Mouse (Mus musculus): ENCODE measurements around the gene Tmem33.

Gene Tmem33

DNA sequence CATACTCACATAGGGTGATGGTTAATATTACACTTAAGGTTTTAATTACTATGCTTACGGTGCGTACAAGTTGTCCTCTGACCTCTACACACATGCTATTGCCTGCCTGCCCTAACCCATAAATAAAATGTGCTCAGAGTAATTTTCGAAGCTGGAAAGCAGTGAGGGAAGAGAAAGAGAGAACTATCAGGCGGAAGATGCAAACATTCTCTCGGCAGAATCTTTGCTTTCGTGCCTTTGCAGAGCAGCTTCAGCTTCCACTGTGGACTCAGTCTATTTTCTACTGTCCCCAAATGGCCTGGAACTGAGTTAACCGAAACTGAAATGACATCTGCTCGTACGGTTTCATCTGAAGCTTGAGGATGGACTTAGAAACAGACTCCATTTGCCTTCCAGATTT lies 1.9 kb upstream of the Tmem33 start:
- no peak for DNase-seq (ENCODE audit: low spot score)

DNA sequence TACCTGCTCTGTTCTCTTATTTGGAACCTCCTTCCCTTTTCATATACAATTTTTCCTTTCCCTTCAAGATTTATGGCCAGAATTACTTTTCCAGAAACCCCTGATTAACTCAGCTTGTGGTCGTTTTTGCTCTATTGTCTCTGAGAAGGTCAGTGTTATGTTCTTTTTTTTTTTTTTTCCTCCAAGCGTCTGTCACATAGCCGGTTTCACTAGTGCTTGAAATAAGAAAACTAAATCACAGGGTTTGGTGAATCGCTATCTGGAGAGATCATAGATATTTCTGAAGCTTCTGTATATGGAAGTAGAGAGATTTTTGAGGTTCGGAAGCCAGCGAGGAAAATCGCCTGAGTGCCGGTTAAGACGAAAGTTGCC lies 220 bp upstream of the Tmem33 start:
- DNase-seq (ENCODE audit: low spot score): no peak

- no peak for DNase-seq (ENCODE audit: low spot score)
These were observed 2.6 kb downstream of the Tmem33 start for GRCm38 (mm10) chr5:67262964-67263363.

GRCm38 (mm10) chr5:67266106-67266505 lies 5.7 kb downstream of the Tmem33 start:
- DNase-seq (ENCODE audit: low spot score): no peak

GRCm38 (mm10) chr5:67269309-67269708 lies 8.9 kb downstream of the Tmem33 start:
- DNase-seq (ENCODE audit: low spot score): no peak

- DNase-seq (ENCODE audit: low spot score): peak; percentile 9
These were observed 19.0 kb downstream of the Tmem33 start for GRCm38 (mm10) chr5:67279407-67279806.

GRCm38 (mm10) chr5:67279840-67280239 lies 19.5 kb downstream of the Tmem33 start:
- no peak for DNase-seq (ENCODE audit: low spot score)

- no peak for DNase-seq (ENCODE audit: low spot score)
These were observed 20.0 kb downstream of the Tmem33 start for GRCm38 (mm10) chr5:67280400-67280799.

DNA sequence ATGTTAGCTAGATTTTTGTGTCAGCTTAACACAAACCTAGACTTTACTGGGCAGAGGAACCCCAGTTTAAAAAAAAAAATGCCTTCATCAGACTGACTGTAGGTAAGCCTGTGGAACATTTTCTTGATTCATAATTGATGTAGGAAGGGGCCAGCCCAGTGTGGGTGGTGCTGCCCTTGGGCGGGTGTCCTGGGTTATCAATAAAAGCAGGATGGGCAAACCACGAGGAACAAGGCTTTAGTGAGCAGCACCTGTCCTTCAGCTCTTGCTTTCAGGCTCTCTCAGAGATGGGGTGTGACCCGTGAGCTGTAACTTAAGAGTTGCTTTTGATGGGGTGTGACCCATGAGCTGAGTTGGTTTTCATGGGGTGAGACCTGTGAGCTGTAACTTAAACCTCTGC lies 34.7 kb downstream of the Tmem33 start:
- DNase-seq (ENCODE audit: low spot score): no peak

- DNase-seq (ENCODE audit: low spot score): no peak
These were observed 35.3 kb downstream of the Tmem33 start for GRCm38 (mm10) chr5:67295682-67296081.

DNA sequence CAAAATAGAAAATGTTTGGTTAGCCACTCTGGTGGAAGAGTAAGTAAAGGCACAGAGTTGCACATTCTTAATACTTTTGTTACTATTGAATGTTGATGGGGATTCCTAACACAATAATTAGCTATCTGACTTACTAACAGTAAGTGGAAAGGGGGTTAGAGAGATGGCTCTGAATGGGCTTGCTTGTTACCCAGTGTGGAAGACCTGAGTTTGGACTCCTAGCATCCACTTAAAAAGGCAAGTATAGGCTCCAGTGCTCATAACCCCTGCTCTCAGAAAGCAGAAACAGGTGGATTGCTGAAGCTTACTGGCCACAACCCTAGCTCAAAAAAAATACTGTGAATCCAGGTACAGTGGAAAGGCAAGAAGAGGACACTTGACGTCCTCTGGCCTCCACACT lies 35.8 kb downstream of the Tmem33 start:
- no peak for DNase-seq (ENCODE audit: low spot score)

GRCm38 (mm10) chr5:67297026-67297813 lies 36.9 kb downstream of the Tmem33 start:
- no peak for DNase-seq (ENCODE audit: low spot score)

DNA sequence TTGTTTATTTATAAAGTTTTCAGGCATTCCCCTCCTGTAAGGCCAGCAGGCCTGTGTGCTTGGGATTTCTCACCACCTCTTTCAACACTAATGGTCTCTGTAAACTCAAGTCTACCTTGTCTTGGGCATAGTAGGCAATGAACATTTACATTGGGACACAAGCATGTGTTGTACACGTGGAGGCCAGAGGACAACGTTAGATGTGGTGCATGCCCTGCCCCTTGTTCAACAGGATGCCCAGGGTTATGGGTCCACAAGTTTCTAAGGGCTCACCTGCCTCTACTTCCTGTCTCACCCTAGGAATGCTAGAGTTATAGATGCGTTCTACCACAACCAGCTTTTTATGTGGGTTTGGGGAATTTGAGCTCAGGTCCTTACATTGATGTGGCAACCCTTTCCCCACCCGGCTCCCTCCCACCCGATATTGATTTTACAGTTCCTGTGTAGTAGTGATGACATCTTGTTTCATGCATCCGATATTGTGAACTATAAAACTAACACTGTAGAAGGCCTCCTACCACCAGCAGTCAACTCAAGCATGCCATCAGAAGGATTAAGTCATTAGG lies 39.6 kb downstream of the Tmem33 start:
- DNase-seq (ENCODE audit: low spot score): no peak

DNA sequence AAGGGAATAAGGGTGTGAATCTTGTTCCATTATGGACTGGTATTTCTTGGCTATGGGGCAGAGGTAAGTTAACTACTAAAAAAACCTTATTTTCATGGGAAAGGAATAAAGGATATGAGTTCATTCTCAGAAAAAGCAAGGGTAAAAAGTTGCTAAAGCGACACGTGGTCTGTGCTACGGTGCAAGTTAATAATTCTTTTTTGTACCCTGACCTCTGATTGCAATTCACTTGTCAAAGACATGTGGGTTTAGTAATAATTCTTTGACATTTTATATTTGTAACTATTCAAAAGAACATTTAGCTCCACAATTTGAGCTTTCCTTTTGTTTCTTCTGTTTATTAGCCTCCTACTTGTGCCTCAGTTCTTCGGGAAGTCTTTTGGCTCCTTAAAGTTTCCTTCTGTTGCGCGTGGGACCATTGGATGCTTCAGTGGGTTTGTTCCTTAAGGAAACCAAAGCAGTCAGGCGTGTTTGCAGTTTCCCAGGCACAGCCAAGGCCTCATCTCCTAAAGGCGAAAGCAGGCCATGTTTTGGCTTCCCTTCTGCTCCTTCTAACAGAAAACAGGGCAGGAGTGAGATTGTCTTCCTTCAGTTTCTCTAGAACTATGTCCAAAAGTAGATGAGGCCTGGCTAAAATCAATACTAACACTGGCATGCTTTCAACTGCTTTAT lies 40.7 kb downstream of the Tmem33 start:
- DNase-seq (ENCODE audit: low spot score): no peak

- DNase-seq (ENCODE audit: low spot score): peak; percentile 50
These were observed 41.5 kb downstream of the Tmem33 start for GRCm38 (mm10) chr5:67301722-67302331.

GRCm38 (mm10) chr5:67303816-67304215 lies 43.5 kb downstream of the Tmem33 start:
- no peak for DNase-seq (ENCODE audit: low spot score)

GRCm38 (mm10) chr5:67306698-67307521 lies 46.5 kb downstream of the Tmem33 start, which contains the start of gene Slc30a9:
Gene Slc30a9, plus strand, starts transcription at chr5:67306955.
- DNase-seq (ENCODE audit: low spot score): peak; percentile 91

GRCm38 (mm10) chr5:67307659-67308222 lies 47.4 kb downstream of the Tmem33 start:
- DNase-seq (ENCODE audit: low spot score): no peak

DNA sequence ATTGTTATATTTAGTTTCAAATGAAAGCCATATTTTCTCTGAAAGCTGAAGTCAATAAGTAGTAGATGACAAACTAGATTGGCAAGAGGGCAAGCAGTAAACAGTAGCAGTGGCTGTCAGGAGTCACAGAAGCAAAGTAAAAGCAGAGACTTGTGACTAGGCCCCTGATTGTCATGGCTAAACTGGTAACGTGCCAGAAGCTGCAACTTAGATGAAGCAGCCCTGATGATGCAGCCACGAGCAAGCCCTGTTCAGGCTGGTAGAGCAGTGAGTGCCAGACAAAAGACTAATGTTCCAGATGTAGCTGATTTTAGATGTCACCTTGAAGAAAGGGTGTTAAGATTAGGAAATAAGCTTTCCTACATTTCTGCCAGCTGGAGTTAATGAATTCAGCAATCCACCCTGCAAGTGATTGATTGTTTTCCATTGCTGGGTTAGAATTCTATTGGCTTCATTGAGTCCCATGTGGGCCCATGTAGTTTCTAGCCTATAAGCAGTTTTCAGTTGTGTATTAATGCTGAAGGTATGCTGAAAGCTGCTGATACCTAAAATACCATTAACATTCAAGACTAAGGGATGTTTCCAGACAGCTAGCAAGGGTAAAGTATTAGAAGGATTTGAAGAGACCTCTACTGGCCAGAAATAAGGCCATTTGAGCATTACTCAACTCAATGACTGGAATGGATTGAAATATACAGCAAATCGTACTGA lies 51.6 kb downstream of the Tmem33 start:
- no peak for DNase-seq (ENCODE audit: low spot score)

GRCm38 (mm10) chr5:67312522-67312851 lies 52.1 kb downstream of the Tmem33 start:
- DNase-seq (ENCODE audit: low spot score): no peak

GRCm38 (mm10) chr5:67321656-67322268 lies 61.4 kb downstream of the Tmem33 start:
- DNase-seq (ENCODE audit: low spot score): peak; percentile 13
